Mouse (Mus musculus) stomach, postnatal 0 days (tissue): ENCODE measurements around the gene Ralgapa2. TPM values are rescaled to one million over a fixed set of nuclear protein-coding genes. Genes with fewer than 3 reads are reported as not detected.
A peak's percentile ranks its signal among the peaks of the same experiment; 100 is the strongest.

Experiments used
- ATAC-seq: fragments of 200-750 bp; cut with Nextera tagmentation; 2 replicates; pipeline ENCODE4 v1.8.0; 2017; ENCODE audit not compliant: low FRiP score, low TSS enrichment
- DNase-seq: peaks from one replicate; pipeline ENCODE4 v3.0.0-alpha.2; 2016; ENCODE audit warnings: low spot score
- H3K27ac ChIP-seq: fragments of 300-500 bp; sonication (generic); replicated peaks from 2 replicates; pipeline ENCODE4 v1.5.1; 2014; ENCODE audit warnings: mild to moderate bottlenecking, control low read depth
- H3K27me3 ChIP-seq: fragments of 300-500 bp; sonication (generic); 2 replicates; pipeline ENCODE4 v1.6.1; 2014; ENCODE audit warnings: low read length; ENCODE audit not compliant: control insufficient read depth, insufficient read depth
- H3K36me3 ChIP-seq: fragments of 300-500 bp; sonication (generic); 2 replicates; pipeline ENCODE4 v1.6.1; 2014; ENCODE audit warnings: low read length, mixed read lengths; ENCODE audit not compliant: control insufficient read depth, insufficient read depth
- H3K4me1 ChIP-seq: fragments of 300-500 bp; sonication (generic); replicated peaks from 2 replicates; pipeline ENCODE4 v1.6.1; 2014; ENCODE audit warnings: antibody characterized with exemption; ENCODE audit not compliant: control insufficient read depth, insufficient read depth
- H3K4me2 ChIP-seq: fragments of 300-500 bp; sonication (generic); replicated peaks from 2 replicates; pipeline ENCODE4 v1.6.1; 2014; ENCODE audit warnings: low read depth, mild to moderate bottlenecking, control low read depth, moderate library complexity
- H3K4me3 ChIP-seq: fragments of 300-500 bp; sonication (generic); 2 replicates; pipeline ENCODE4 v1.5.1; 2014; ENCODE audit warnings: low read depth, low read length, control low read depth
- H3K9ac ChIP-seq: fragments of 300-500 bp; sonication (generic); 2 replicates; pipeline ENCODE4 v1.6.1; 2014; ENCODE audit warnings: mild to moderate bottlenecking, low read length, control low read depth, mixed read lengths
- H3K9me3 ChIP-seq: fragments of 300-500 bp; sonication (generic); 2 replicates; pipeline ENCODE4 v1.6.1; 2016; ENCODE audit warnings: low read length; ENCODE audit not compliant: control insufficient read depth
- CTCF ChIP-seq: IDR thresholded peaks from 2 replicates; pipeline ENCODE4 v1.5.1; 2016; ENCODE audit warnings: antibody characterized with exemption, low read depth, mild to moderate bottlenecking, moderate library complexity
- EP300 ChIP-seq: optimal IDR thresholded peaks from 2 replicates; pipeline ENCODE3; 2016; ENCODE audit warnings: antibody characterized with exemption
- WGBS: fragments of 180-500 bp; shearing (Covaris S2); extraction: QIAGEN DNeasy Blood & Tissue Kit; methylation state at CpG from one replicate; pipeline ENCODE4 v1.1.7; 2014; 5-methylcytosine and 5-hydroxymethylcytosine counted together
- polyA plus RNA-seq: library from polyadenylated mRNA; unstranded; fragments of >200 nt; fragmentation: Nextera tagmentation; extraction: Ambion mirVana; gene quantifications from 2 replicates; pipeline ENCODE4 v1.2.1, GENCODE M21; 2015

Ralgapa2 gene
- polyA plus RNA-seq, 1 experiment from 2014 or later: 3.1 TPM

- no peaks in the 10 kb centered on the region for H3K27me3 ChIP-seq
- no peaks in the 10 kb centered on the region for H3K36me3 ChIP-seq
- TF ChIP-seq EP300 (no peak), CTCF (no peak)
- H3K4me1 ChIP-seq: no peaks in the 10 kb centered on the region
- H3K4me2 ChIP-seq: no peak overlapping the region
- 60% methylated on average over 4 of the region's 4 CpGs for WGBS
- H3K9me3 ChIP-seq: no peaks in the 10 kb centered on the region
- H3K9ac ChIP-seq: no peak overlapping the region
- no peak for ATAC-seq
- no peak overlapping the region for H3K4me3 ChIP-seq
- H3K27ac ChIP-seq: no peak overlapping the region
- DNase-seq: no peak
Measured at GRCm38 (mm10) chr2:146551818-146552217, 39.7 kb upstream of the Ralgapa2 start.

- peak overlapping the region; percentile 53; the same call in 1 of the 2 replicates for H3K27ac ChIP-seq
- no peak for TF ChIP-seq EP300
- TF ChIP-seq CTCF: no peak
- H3K4me3 ChIP-seq: no peak overlapping the region
- no peak overlapping the region for H3K4me2 ChIP-seq
- H3K4me1 ChIP-seq: no peaks in the 10 kb centered on the region
- H3K36me3 ChIP-seq: no peaks in the 10 kb centered on the region
- 17% methylated on average over 6 of the region's 6 CpGs for WGBS
- DNase-seq: no peak
- H3K27me3 ChIP-seq: no peaks in the 10 kb centered on the region
- peak; percentile 40; the same call in 1 of the 2 replicates for ATAC-seq
- no peaks in the 10 kb centered on the region for H3K9me3 ChIP-seq
- H3K9ac ChIP-seq: no peak overlapping the region
Measured at GRCm38 (mm10) chr2:146549111-146549776, 37.1 kb upstream of the Ralgapa2 start.

GRCm38 (mm10) chr2:146544155-146544814, 32.1 kb upstream of the Ralgapa2 start:
- DNase-seq: no peak
- Histone ChIP-seq H3K36me3 (no peaks in the 10 kb centered on the region), H3K4me1 (no peaks in the 10 kb centered on the region), H3K27ac (no peak overlapping the region), H3K9me3 (no peaks in the 10 kb centered on the region), H3K4me2 (no peak overlapping the region), H3K27me3 (no peaks in the 10 kb centered on the region), H3K4me3 (no peak overlapping the region), H3K9ac (no peak overlapping the region)
- 45% methylated on average over 1 of the region's 1 CpGs for WGBS
- no peak for TF ChIP-seq EP300
- no peak for TF ChIP-seq CTCF
- ATAC-seq: no peak

- H3K4me2 ChIP-seq: no peak overlapping the region
- H3K4me3 ChIP-seq: no peak overlapping the region
- H3K9ac ChIP-seq: no peak overlapping the region
- no peaks in the 10 kb centered on the region for H3K4me1 ChIP-seq
- DNase-seq (peak; percentile 65), ATAC-seq (peak; percentile 85)
- H3K27ac ChIP-seq: no peak overlapping the region
- TF ChIP-seq CTCF: peak; percentile 34
- no peak for TF ChIP-seq EP300
- 53% methylated on average over 8 of the region's 8 CpGs for WGBS
- no peaks in the 10 kb centered on the region for H3K9me3 ChIP-seq
- H3K36me3 ChIP-seq: no peaks in the 10 kb centered on the region
- H3K27me3 ChIP-seq: no peaks in the 10 kb centered on the region
Measured at GRCm38 (mm10) chr2:146533118-146533949, 21.2 kb upstream of the Ralgapa2 start.

GRCm38 (mm10) chr2:146532493-146532892, 20.3 kb upstream of the Ralgapa2 start:
- Histone ChIP-seq H3K9ac (no peak overlapping the region), H3K27ac (no peak overlapping the region), H3K4me1 (no peaks in the 10 kb centered on the region), H3K36me3 (no peaks in the 10 kb centered on the region), H3K4me2 (no peak overlapping the region), H3K27me3 (no peaks in the 10 kb centered on the region), H3K9me3 (no peaks in the 10 kb centered on the region), H3K4me3 (no peak overlapping the region)
- no peak for TF ChIP-seq CTCF
- TF ChIP-seq EP300: no peak
- ATAC-seq (peak; percentile 73), DNase-seq (no peak)
- 69% methylated on average over 3 of the region's 3 CpGs for WGBS

- H3K36me3 ChIP-seq: no peaks in the 10 kb centered on the region
- DNase-seq: no peak
- H3K4me3 ChIP-seq: no peak overlapping the region
- ATAC-seq: no peak
- WGBS: 28% methylated on average over 2 of the region's 2 CpGs
- H3K9ac ChIP-seq: no peak overlapping the region
- no peaks in the 10 kb centered on the region for H3K4me1 ChIP-seq
- no peak overlapping the region for H3K4me2 ChIP-seq
- H3K9me3 ChIP-seq: no peaks in the 10 kb centered on the region
- H3K27me3 ChIP-seq: no peaks in the 10 kb centered on the region
- H3K27ac ChIP-seq: no peak overlapping the region
- no peak for TF ChIP-seq CTCF
- TF ChIP-seq EP300: no peak
Measured at GRCm38 (mm10) chr2:146525483-146525882, 13.3 kb upstream of the Ralgapa2 start.
